Comparison of ENCODE assay signal across 22 mouse cellular contexts in the genomic region with DNA sequence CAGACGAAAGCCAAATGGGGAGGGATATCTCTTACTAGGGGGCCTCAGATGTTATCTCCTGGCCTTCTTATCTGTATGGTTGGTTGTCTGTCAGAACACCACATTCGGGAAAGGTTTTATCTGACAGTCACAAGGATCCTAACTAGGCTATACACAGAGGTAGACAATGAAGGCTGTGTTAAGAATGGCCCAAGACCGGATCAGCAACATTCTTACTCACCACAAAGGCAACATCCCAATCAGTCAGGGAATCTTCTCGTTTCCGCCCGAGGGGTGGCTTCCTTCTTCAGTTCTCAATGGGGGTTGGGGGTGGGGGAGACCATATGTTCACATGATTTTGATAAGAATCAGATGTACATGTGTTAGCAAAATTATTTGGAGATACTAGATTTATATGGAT. TPM values are rescaled to one million over a fixed set of nuclear protein-coding genes. Genes with fewer than 3 reads are reported as not detected.
DNase-seq lines count a peak whose midpoint lies in the region; ATAC-seq and TF ChIP-seq lines count a peak whose summit lies in the region.
"Had no signal": no experiment of that assay in that cellular context is flagged by ENCODE, and none has a peak within 500 bp of the region (broad histone marks: within the 10 kb centered on the region; RNA-seq: fewer than 3 reads in every experiment).

No protein-coding gene starts in this region.

- H3K9ac ChIP-seq in stomach, embryonic 15.5 days: no peak overlapping the region
- H3K9ac ChIP-seq in stomach, postnatal 0 days (ENCODE audit: low read length): no peak overlapping the region
- no peak overlapping the region for H3K9ac ChIP-seq in embryonic facial prominence, embryonic 14.5 days (ENCODE audit: low read depth, low read length)
- H3K9ac ChIP-seq: forebrain, embryonic 15.5 days; hindbrain, embryonic 12.5 days had no signal

- no peak overlapping the region for H3K4me2 ChIP-seq in stomach, embryonic 15.5 days
- H3K4me2 ChIP-seq in stomach, postnatal 0 days (replicated peaks; ENCODE audit: low read depth): no peak overlapping the region
- no peak overlapping the region for H3K4me2 ChIP-seq in embryonic facial prominence, embryonic 14.5 days (ENCODE audit: low read depth, low read length)
- H3K4me2 ChIP-seq: forebrain, embryonic 15.5 days; hindbrain, embryonic 12.5 days had no signal

- H3K4me3 ChIP-seq in stomach, embryonic 15.5 days (replicated peaks): no peak overlapping the region
- no peak overlapping the region for H3K4me3 ChIP-seq in stomach, postnatal 0 days (ENCODE audit: low read depth, low read length)
- no peak overlapping the region for H3K4me3 ChIP-seq in embryonic facial prominence, embryonic 14.5 days (ENCODE audit: low read depth, low read length)
- H3K4me3 ChIP-seq: forebrain, embryonic 10.5 days; forebrain, embryonic 15.5 days; heart, embryonic 10.5 days; hindbrain, embryonic 12.5 days had no signal

- no peak for TF ChIP-seq EP300 in stomach, postnatal 0 days (optimal IDR thresholded peaks at IDR 0.05)

- ATAC-seq in stomach, embryonic 15.5 days (ENCODE audit: insufficient read depth, low FRiP score, low read depth): no peak
- no peak for ATAC-seq in stomach, postnatal 0 days (ENCODE audit: low FRiP score, low TSS enrichment)
- ATAC-seq in embryonic facial prominence, embryonic 14.5 days (ENCODE audit: low read depth): 0 out of 2 replicates have a peak, but pooled peaks have one; percentile 55
- ATAC-seq: forebrain, embryonic 15.5 days; hindbrain, embryonic 16.5 days had no signal

- no peaks in the 10 kb centered on the region for H3K27me3 ChIP-seq in stomach, embryonic 15.5 days (replicated peaks)
- H3K27me3 ChIP-seq in stomach, postnatal 0 days (ENCODE audit: control insufficient read depth, insufficient read depth, low read length): no peaks in the 10 kb centered on the region
- H3K27me3 ChIP-seq in embryonic facial prominence, embryonic 14.5 days (replicated peaks; ENCODE audit: control insufficient read depth, insufficient read depth, low read length): no peaks in the 10 kb centered on the region
- H3K27me3 ChIP-seq: forebrain, embryonic 15.5 days; hindbrain, embryonic 12.5 days had no signal

- no peaks in the 10 kb centered on the region for H3K36me3 ChIP-seq in stomach, embryonic 15.5 days
- no peaks in the 10 kb centered on the region for H3K36me3 ChIP-seq in stomach, postnatal 0 days (ENCODE audit: control insufficient read depth, insufficient read depth, low read length)
- H3K36me3 ChIP-seq in embryonic facial prominence, embryonic 14.5 days (ENCODE audit: control insufficient read depth, insufficient read depth, low read length): no peaks in the 10 kb centered on the region
- H3K36me3 ChIP-seq: forebrain, embryonic 10.5 days; forebrain, embryonic 15.5 days; heart, embryonic 10.5 days; hindbrain, embryonic 12.5 days had no signal

- H3K4me1 ChIP-seq in stomach, embryonic 15.5 days: no peaks in the 10 kb centered on the region
- no peaks in the 10 kb centered on the region for H3K4me1 ChIP-seq in stomach, postnatal 0 days (replicated peaks; ENCODE audit: control insufficient read depth, insufficient read depth)
- H3K4me1 ChIP-seq in embryonic facial prominence, embryonic 14.5 days (ENCODE audit: control insufficient read depth, insufficient read depth, low read length): 0 out of 2 replicates have a peak, but pooled peaks cover 5% of the 10 kb centered on the region
- H3K4me1 ChIP-seq: forebrain, embryonic 10.5 days; forebrain, embryonic 15.5 days; heart, embryonic 10.5 days; hindbrain, embryonic 12.5 days had no signal

- WGBS in stomach, embryonic 15.5 days: 57% methylated on average over 6 of the region's 6 CpGs
- whole genome bisulfite sequencing in stomach, postnatal 0 days: 47% methylated on average over 6 of the region's 6 CpGs
- WGBS in embryonic facial prominence, embryonic 14.5 days: 50% methylated on average over 6 of the region's 6 CpGs

- H3K9me3 ChIP-seq in stomach, embryonic 15.5 days: no peaks in the 10 kb centered on the region
- no peaks in the 10 kb centered on the region for H3K9me3 ChIP-seq in stomach, postnatal 0 days (ENCODE audit: control insufficient read depth, low read length)
- H3K9me3 ChIP-seq in embryonic facial prominence, embryonic 14.5 days (ENCODE audit: control insufficient read depth, low read length): no peaks in the 10 kb centered on the region
- H3K9me3 ChIP-seq: forebrain, embryonic 10.5 days; forebrain, embryonic 15.5 days; heart, embryonic 10.5 days; hindbrain, embryonic 12.5 days had no signal

- TF ChIP-seq CTCF in stomach, postnatal 0 days (IDR thresholded peaks at IDR 0.05; ENCODE audit: low read depth): no peak

- no peak for DNase-seq in stomach, postnatal 0 days (ENCODE audit: low spot score)
- DNase-seq in R1 (ENCODE audit: low read depth, low spot score): peak; percentile 91
- peak; percentile 65 for DNase-seq in embryonic facial prominence, embryonic 14.5 days (ENCODE audit: low spot score)
- DNase-seq in gonadal fat pad, adult 2 months (ENCODE audit: low read depth): peak; percentile 69
- DNase-seq in adrenal gland, postnatal 10 days: no peak
- DNase-seq in gastrocnemius, adult 8-10 months (ENCODE audit: low spot score in 2 of 2): no peak
- no peak for DNase-seq in testis, postnatal 10 days (ENCODE audit: low spot score)
- DNase-seq: adrenal gland, postnatal 14 days; cerebellum, adult 18-20 months; cerebellum, adult 9-11 months; cerebellum, postnatal 36 days; gastrocnemius, postnatal 36 days; heart, adult 18-20 months; heart, postnatal 10 days; heart, postnatal 4 days; kidney, adult 11 months had no signal

- H3K27ac ChIP-seq in stomach, embryonic 15.5 days: 0 out of 2 replicates have a peak overlapping the region, but pooled peaks have one; percentile 11
- H3K27ac ChIP-seq in stomach, postnatal 0 days (replicated peaks): no peak overlapping the region
- no peak overlapping the region for H3K27ac ChIP-seq in embryonic facial prominence, embryonic 14.5 days (replicated peaks; ENCODE audit: low read depth, low read length)
- H3K27ac ChIP-seq: forebrain, embryonic 10.5 days; forebrain, embryonic 15.5 days; heart, embryonic 10.5 days; hindbrain, embryonic 12.5 days had no signal

RNA-seq across cellular contexts. Expression of a gene that starts 37.7 kb away (rescaled TPM):
- 67.9 and 69.4 TPM in 2 replicates for polyA plus RNA-seq in stomach, embryonic 15.5 days (2015; fragmentation: Nextera tagmentation; extraction: Ambion mirVana)
- polyA plus RNA-seq in stomach, postnatal 0 days (2015; fragmentation: Nextera tagmentation; extraction: Ambion mirVana): 27.9 and 29.2 TPM in 2 replicates
- polyA plus RNA-seq in embryonic facial prominence, embryonic 14.5 days (2014; fragmentation: Nextera tagmentation; extraction: Ambion mirVana): 95.6 and 99.9 TPM in 2 replicates
- polyA plus RNA-seq in gonadal fat pad, adult 2 months (2012; rRNA removed): 26.5 and 32.6 TPM in 2 replicates
- 10 to 100 TPM; 63.9 to 68.1 TPM for total RNA-seq in adrenal gland, postnatal 10 days (2021)
- 10 to 100 TPM; 16.9 to 19.0 (median 18.3) TPM for total RNA-seq in gastrocnemius, adult 8-10 months (2022)

Comparison
In these comparisons a context has a peak if more than half of its experiments do, and no peak if none do; other contexts are left out.
1. DNase-seq: peak in R1 (single experiment), embryonic facial prominence, embryonic 14.5 days (single experiment) and gonadal fat pad, adult 2 months (single experiment); none in stomach, postnatal 0 days (single experiment), adrenal gland, postnatal 10 days (single experiment), gastrocnemius, adult 8-10 months (0 of 2) and testis, postnatal 10 days (single experiment).